Mouse (Mus musculus) cortical plate, adult 2 months (tissue): Measurements from ENCODE around the gene Gsg1l. TPM values are rescaled to one million over a fixed set of nuclear protein-coding genes. Genes with fewer than 3 reads are reported as not detected.

Experiments used
- H3K27ac ChIP-seq: fragments of 200-500 bp; 2 replicates; pipeline ENCODE4 v1.5.1; 2012; ENCODE audit warnings: low read length, control low read depth, inconsistent platforms; ENCODE audit not compliant: insufficient read depth
- H3K4me1 ChIP-seq: fragments of 200-500 bp; 2 replicates; pipeline ENCODE4 v1.6.1; 2011; ENCODE audit warnings: low read length; ENCODE audit not compliant: control insufficient read depth, insufficient read depth
- H3K4me3 ChIP-seq: fragments of 200-500 bp; 2 replicates; pipeline ENCODE4 v1.5.1; 2011; ENCODE audit warnings: mild to moderate bottlenecking, low read length, control low read depth; ENCODE audit not compliant: insufficient read depth
- CTCF ChIP-seq: fragments of 200-500 bp; IDR thresholded peaks from 2 replicates; pipeline ENCODE4 v1.5.1; 2011; ENCODE audit warnings: mild to moderate bottlenecking, control low read depth, low read length; ENCODE audit not compliant: insufficient read depth; ENCODE audit errors: extremely low read depth
- POLR2A ChIP-seq: fragments of 200-500 bp; IDR thresholded peaks from 2 replicates; pipeline ENCODE4 v1.6.1; 2011; ENCODE audit warnings: mild to moderate bottlenecking, low read length, control low read depth; ENCODE audit not compliant: insufficient read depth; ENCODE audit errors: extremely low read depth
- polyA plus RNA-seq: library from polyadenylated mRNA; depleted of rRNA; stranded (reverse); fragments of >200 nt; gene quantifications from 2 replicates; pipeline ENCODE4 v1.2.3, GENCODE M21; 2012

Gene Gsg1l
- polyA plus RNA-seq, 1 experiment = 69.5 TPM

DNA sequence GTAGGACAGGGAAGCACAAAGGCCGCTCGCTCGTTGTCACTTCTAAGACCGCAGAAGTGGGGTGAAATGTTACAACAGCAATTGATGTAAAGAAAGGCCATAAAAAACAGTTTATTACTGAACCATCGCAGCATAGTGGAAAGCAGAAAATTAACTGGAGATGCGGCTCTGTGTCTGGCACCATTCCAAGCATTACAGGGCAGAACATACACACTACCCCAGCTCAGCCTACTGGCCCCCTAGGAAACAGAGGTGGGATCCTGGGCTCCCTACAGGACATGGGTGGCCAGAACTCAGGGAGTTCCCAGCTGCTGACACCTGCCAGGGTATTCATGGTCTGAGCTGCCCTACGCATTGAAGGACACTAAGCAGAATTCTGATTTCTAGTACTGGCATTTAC is 23.3 kb downstream of the Gsg1l start:
- no peak overlapping the region for H3K4me3 ChIP-seq
- H3K27ac ChIP-seq = no peak overlapping the region
- no peaks in the 10 kb centered on the region for H3K4me1 ChIP-seq
- TF ChIP-seq POLR2A = no peak
- no peak for TF ChIP-seq CTCF

DNA sequence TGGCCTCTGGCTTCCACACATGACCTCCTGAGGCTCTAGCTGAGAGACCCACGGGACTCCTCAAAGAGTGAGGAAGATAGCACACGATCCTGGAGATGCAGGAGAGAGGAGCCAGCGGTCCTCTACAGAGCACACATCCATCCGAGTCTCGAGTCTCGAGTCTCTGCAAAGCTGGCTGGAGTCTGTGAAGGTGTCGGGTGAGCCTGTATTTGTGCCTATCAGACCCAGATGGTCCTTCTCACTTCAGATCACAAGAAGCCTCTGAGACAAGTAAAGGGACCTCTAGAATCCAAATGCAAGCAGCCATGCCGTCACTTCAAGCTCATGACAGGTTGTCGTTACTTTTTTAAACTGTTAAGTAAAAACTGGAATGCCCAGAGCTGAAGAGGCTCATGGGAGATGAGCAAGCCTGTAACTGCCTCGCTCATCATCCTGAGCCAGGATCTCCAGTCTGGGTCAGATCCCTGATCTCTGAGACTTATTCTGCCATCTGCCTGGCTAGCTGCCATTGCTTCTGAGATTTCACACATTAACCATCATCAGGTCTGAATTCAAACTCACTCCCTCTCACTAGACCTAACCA is 24.8 kb downstream of the Gsg1l start:
- TF ChIP-seq POLR2A (no peak), CTCF (no peak)
- Histone ChIP-seq H3K27ac (no peak overlapping the region), H3K4me3 (no peak overlapping the region), H3K4me1 (no peaks in the 10 kb centered on the region)

DNA sequence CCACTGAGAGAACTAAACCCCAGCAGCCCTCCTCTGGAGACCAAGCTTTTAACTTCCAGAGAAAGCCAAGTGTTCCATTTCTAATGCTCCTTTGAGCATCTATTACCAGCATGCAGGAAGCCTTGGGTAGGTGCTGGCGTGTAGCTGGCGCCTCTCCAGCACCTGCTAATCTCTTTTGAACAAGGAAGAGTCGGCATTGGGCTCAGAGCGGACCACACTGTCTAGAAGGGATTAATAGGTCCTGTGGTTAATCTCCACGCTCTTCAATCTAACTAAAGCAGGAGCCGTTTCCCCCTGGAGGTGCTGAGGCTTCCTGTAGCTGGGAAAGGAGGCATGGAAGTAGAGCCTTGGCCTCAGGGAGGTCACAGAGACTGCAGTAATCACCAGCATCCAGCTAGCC is 27.6 kb downstream of the Gsg1l start:
- no peaks in the 10 kb centered on the region for H3K4me1 ChIP-seq
- H3K4me3 ChIP-seq = no peak overlapping the region
- TF ChIP-seq CTCF (no peak), POLR2A (no peak)
- no peak overlapping the region for H3K27ac ChIP-seq

DNA sequence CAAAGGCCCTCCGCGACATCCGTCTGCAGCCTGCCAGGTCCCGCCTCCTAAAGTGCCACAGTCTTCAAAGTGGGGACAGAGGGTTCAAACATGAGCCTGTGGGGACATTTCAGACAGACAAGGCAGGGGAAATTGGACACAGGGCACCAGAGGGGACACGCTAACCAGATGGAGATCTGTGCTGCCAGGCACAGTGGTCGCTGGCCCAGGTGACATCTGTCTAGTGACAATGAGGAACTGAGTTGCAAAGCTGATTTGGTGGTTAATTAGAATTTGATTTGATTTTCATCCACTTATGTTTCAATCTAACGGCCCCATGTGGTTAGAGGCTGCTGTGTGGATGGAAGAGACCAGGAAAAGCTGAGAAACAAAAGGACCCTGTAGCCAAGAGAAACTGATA is 28.6 kb downstream of the Gsg1l start:
- no peak for TF ChIP-seq POLR2A
- TF ChIP-seq CTCF = no peak
- Histone ChIP-seq H3K4me3 (no peak overlapping the region), H3K4me1 (no peaks in the 10 kb centered on the region), H3K27ac (no peak overlapping the region)

DNA sequence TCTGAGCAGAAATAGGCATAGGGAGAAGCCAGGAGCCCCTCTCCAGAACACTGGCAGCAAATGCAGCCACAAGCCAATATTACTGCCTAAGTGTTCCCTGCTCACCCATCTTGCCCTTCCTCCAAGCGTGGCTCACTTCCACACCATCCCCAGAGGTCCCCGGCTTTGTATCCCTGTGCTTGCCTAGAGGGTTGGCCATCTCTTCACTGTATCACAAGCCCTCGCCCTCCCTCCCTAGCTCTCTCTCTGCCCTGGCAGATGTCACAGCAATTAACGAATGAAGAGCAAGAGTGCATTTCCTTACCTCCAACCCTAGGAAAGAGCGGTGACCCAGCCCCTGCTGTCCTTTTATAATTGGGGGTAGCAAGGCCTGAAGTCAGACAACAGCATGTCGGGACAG is 30.3 kb downstream of the Gsg1l start:
- TF ChIP-seq CTCF (no peak), POLR2A (no peak)
- Histone ChIP-seq H3K27ac (no peak overlapping the region), H3K4me3 (no peak overlapping the region), H3K4me1 (no peaks in the 10 kb centered on the region)

DNA sequence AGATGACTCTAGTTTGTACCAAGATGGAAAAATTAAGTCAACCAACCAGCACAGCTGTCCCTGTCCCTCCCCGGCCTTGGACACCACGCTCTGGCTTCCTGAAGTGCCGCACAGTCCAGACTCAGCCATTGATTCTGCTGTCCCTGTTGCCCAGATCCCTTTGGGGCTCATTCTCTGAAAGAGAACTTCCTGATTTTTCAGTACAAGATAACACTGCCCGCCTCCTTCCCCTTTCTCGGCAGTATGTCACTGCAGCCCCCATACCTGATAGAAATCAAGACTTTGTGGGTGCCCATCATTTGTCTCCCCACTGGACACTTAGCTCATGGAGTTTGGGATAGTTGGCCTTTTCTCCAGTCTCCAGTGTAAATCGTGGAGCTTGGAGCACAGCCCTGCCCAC is 37.1 kb downstream of the Gsg1l start:
- TF ChIP-seq CTCF (no peak), POLR2A (no peak)
- Histone ChIP-seq H3K4me3 (no peak overlapping the region), H3K4me1 (no peaks in the 10 kb centered on the region)

DNA sequence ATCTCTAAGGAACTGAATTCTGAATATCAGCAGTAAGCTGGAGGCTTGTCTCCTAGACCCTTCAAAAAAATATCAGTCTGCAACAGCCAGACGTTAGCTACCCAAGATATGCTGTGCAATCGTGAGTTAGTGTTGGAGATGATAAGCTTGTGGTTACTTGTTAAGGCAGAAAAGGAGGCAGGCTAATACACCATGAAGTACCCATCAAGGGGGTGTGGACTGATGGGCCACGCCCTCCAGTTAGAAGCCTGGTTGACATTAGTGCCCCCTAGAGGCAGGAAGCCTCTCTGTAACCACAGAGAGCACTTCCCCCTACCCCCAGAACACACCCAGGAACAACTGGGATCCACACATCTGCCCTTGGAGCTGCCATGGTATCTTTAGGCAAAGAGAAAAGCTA is 39.9 kb downstream of the Gsg1l start:
- H3K4me3 ChIP-seq = no peak overlapping the region
- peak; percentile 34; the same call in 1 of the 2 replicates for TF ChIP-seq CTCF
- no peak for TF ChIP-seq POLR2A
- peaks cover 4% of the 10 kb centered on the region for H3K4me1 ChIP-seq
- no peak overlapping the region for H3K27ac ChIP-seq

More for the DNA sequence above, 37.1 kb downstream of the Gsg1l start:
- no peak overlapping the region for H3K27ac ChIP-seq

DNA sequence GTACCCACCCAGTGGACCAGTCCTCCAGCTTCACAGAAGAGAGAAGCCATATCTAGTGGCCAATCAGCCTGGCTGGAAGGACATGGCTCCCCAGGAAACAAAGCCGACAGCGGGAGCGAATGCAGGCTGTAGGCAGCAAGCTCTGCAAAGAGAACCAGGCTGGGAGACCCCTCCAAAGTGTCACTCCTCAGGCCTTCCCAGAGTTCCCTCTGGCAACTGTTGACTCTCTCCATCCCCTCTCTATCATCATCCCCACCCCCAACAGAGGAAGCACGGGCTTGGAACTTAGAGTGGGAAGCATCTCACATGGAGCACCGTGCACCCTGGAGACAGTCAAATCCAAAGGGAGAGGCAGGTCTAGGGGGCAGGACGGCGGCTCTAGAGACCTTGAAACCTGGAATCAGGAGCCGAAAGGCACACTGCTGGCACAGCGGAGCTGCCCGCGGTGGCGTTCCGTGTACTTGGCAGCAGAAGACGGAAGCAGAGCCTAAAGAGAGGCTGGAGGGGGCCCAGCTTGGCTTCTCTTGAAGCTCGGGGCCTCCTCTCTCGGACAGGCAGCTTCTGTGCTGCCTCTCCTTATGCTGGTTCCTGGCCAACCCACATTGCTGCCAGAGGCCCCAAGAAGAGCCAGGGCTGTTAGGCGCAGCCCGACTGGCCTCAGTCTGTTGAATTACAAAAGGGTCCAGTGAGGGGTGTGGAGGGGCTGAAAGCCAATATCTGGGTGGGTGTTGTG is 41.3 kb downstream of the Gsg1l start:
- no peak overlapping the region for H3K4me3 ChIP-seq
- H3K27ac ChIP-seq = no peak overlapping the region

DNA sequence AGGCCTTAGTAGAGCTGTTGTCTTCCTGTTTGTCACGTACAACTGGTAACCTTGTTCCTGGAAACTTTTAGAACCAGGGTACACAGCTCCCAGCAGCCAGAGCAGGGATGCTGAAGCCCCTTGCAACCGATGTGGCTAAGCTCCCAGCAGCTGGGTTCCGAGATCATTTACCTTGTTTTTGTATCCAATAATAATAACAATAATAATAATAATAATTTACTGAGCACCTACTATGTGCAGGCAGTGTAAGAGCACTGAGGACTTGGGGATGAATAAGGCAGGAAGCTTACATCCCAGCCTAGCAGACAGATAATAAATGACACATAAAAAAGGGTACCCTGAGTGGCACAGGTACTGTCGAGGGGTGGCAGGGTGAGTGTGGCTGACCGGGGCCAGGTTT is 42.4 kb downstream of the Gsg1l start:
- TF ChIP-seq POLR2A (no peak), CTCF (no peak)
- H3K4me3 ChIP-seq = no peak overlapping the region
- peaks cover 8% of the 10 kb centered on the region for H3K4me1 ChIP-seq
- no peak overlapping the region for H3K27ac ChIP-seq

More for the DNA sequence above, 41.3 kb downstream of the Gsg1l start:
- no peak for TF ChIP-seq CTCF
- no peak for TF ChIP-seq POLR2A
- H3K4me1 ChIP-seq = peaks cover 4% of the 10 kb centered on the region

DNA sequence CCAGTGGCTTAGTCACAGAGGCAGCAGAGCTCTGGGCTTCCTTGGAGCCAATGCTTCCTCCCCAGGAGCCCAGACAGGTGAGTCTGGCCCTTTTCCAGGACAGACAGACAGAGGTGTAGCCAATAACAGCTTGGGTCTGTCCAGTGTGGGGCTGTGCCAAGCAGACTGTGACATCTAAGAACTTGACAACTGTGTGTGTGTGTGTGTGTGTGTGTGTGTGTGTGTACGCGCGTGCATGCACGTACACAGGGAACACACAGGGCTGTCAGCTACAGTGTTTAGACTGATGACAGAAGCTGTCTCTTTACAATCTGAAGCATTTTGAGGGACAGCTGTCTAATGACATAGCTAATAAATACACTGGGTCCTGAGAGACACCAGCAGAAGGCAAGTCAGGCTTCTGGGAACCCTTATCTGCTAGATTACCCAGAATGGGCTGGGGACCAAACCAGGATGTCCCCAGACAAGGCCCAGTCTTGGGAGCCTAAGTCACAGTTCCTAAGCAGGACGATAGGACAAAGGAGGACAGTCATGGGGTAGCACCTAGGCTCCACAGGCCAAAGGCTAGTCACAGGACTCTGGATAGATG is 42.9 kb downstream of the Gsg1l start:
- peaks cover 8% of the 10 kb centered on the region for H3K4me1 ChIP-seq
- no peak for TF ChIP-seq POLR2A
- TF ChIP-seq CTCF = no peak
- H3K27ac ChIP-seq = 0 out of 2 replicates have a peak overlapping the region, but pooled peaks have one; percentile 39

More for the DNA sequence above, 42.9 kb downstream of the Gsg1l start:
- no peak overlapping the region for H3K4me3 ChIP-seq
